Mouse (Mus musculus): ENCODE measurements around the gene Anp32e. TPM values are rescaled to one million over a fixed set of nuclear protein-coding genes. Genes with fewer than 3 reads are reported as not detected.
"Not testable (repeated sequence)": the region's sequence is repeated elsewhere in the genome, so short reads cannot be mapped to it uniquely, and the experiment has no call there.

Anp32e gene
- polyA plus RNA-seq, 1 experiment: 123 TPM

DNA sequence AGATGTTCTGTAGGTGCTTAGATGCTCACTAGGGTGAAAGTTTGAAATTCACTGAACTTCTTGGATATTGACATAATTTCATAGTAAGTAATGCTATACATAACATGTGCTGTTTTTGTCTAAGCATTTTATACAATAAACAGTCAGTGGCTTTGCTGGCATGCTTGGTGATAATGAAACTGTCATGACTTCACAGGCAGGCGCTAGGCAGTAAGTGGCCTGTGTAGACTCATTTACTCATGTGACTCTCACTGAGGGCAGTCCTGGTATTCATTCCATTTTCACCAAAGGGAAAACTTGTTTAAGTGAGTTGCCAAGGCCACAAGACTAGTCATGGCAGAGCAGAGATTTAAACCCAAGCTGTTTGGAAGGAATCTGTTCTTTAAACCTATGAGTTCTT lies 40.2 kb downstream of the Anp32e start:
- DNase-seq (ENCODE audit: extremely low spot score in 1 of 2, low spot score in 1 of 2): no peak

DNA sequence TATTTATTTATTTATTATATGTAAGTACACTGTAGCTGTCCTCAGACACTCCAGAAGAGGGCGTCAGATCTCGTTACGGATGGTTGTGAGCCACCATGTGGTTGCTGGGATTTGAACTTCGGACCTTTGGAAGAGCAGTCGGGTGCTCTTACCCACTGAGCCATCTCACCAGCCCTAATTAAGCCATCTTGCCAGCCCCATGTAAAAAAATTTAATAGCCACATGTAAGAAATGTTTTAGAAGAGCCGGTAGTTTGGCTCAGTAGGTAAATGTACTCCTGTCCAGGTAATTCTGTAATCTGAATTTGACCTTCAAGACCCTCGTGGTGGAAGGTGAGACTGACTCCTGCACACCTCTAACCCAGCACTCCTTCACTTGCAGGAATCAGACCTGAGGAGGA lies 41.6 kb downstream of the Anp32e start:
- not testable (repeated sequence) for DNase-seq (ENCODE audit: extremely low spot score in 1 of 2, low spot score in 1 of 2)

DNA sequence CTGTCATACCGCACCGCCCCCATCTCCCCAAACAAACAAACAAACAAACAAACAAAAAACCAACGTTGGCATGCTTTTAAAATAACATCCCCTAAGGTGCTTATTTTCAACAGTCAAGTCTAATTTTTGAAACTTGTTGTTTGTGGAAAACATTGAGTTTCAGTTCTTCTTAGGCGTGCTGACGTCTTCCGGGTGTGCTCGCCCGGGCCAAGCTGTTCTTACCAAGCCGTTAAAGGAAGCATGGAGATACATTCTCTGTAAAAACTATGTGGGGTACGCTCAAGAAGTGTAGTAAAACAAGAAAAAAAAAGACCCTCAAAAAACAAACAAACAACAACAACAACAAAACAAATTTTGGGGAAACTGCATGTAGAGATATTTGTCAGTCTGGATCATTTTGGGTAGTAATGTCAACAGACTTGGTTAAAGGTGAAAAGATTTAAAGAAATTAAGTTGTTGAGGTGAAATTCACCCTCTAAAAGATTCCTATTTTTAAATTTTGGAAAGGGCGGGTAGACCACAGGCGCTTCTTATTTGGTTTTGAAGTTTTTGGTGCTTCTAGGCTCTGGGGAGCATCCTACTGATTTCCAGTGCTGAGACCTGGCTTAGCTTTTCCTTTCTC lies 43.3 kb downstream of the Anp32e start:
- DNase-seq (ENCODE audit: extremely low spot score in 1 of 2, low spot score in 1 of 2): no peak

DNA sequence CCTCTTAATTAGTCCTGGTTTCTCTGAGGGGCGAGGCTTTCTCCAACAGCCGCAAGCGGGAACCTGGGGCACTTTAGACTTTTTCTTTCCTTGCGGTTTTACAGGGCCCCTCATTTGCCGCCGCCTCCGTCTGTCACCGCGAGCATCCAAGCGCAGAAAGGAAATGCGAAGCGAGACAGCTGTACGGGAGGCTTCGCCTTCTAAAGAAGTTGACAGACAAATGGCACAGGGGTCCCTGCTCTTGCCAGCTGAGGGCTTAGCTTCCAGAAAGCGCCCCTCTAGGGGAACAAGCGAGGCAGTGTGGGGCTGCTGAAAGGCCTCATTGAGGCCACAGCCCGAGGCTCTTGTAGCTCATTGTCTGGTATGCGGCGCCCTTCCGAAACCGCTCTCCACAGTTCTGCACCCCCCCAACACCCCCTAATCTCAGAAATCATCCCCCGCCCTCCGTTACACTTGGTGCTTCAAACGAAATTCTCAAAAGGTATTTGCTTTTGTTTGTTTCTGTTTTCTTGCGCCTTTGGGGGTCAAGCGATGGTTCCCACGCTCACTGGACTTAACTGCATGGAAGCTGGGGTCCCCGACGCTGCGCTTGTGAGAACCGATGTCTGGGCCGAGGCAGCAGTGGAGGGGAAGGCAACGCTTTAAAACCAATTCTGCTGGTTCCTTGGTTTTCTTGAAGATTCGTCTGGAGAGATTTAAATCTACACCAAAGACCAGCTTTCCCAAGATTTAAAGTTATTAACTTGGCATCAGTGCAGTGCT lies 44.0 kb downstream of the Anp32e start:
- DNase-seq (ENCODE audit: extremely low spot score in 1 of 2, low spot score in 1 of 2): peak in 1 of 2 experiments; percentile 42

DNA sequence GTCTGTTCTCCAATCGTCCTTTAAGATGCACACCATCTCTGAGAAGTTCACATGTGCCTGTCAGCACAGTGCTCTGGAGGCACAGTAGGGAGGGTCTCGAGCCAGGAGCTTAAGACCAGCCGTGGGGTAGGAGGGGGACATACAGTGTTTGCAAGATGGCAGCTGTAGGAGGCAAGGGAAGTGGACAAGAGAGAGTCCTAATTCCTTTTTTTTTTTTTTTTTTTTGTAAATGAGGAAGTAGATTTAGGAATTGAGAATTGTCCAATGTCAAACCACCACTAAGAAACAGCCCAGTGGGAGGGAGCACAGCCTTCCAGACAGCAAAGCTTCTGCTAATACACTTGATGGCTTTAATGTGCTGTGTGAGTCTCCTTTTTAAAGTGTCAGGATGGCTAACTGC lies 48.0 kb downstream of the Anp32e start:
- no peak for DNase-seq (ENCODE audit: extremely low spot score in 1 of 2, low spot score in 1 of 2)

DNA sequence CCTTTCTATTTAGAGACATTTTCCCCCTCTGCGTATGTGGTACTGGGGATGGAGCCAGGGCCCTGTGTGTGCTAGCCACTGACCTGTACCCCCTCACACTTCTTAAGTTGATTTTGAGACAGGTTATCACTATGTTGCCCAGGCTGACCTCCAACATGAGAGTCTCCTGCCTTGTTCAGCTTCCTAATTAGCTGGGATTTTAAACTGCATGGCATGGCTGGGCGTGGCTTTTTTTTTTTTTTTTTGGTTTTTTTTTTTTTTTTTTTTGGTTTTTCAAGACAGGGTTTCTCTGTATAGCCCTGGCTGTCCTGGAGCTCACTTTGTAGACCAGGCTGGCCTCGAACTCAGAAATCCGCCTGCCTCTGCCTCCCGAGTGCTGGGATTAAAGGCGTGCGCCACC lies 48.5 kb downstream of the Anp32e start:
- DNase-seq (ENCODE audit: extremely low spot score in 1 of 2, low spot score in 1 of 2): not testable (repeated sequence)

DNA sequence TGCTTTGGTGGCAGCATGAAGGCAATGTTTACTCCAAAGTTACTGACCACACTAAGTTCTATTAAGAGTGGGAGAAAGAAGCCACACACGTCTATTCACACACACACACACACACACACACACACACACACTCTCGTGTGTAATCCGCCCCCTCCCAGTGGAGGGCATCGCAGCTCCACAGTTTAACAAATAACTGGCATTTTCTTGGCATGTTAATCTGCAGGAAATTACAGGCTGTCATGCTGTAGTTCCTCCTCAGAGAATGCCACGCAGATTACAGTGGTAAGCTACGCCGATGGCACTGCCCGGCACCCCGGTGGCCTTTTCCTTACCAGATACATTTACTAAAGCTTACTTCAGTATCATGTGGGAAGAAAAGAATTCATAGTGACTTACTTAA lies 49.2 kb downstream of the Anp32e start:
- DNase-seq (ENCODE audit: extremely low spot score in 1 of 2, low spot score in 1 of 2): no peak

DNA sequence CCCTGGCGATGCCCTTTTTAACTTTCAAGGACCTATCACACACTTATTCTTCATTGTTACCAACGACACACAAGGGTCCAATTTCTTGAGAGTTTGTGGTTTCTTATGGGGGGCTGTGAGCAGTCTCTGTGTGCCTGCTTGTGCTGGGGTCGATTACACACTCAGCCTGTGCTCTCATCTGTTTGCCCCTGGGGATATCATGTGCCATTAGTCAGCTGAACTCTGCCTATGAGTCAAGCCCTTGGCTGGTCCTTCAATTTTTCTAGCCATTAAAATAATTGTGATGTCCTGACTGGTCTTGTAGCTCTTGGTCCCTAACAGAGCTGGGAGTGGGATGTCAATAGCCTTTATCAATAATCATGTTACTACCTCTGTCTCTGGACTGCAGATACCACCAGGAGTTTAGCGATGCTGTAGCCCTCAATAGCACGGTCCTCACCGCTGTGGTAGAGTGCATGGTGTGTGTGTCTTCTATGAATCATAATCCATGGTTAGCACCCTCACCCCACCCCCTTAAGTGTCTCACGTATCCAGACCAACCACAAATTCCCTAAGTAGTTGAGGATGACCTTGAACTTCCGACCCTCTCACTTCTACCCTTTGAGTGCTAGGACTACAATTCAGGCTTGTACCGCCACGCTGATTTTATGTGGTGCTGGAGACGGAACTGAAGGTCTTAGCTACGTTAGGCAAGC lies 51.4 kb downstream of the Anp32e start:
- DNase-seq (ENCODE audit: extremely low spot score in 1 of 2, low spot score in 1 of 2): no peak

DNA sequence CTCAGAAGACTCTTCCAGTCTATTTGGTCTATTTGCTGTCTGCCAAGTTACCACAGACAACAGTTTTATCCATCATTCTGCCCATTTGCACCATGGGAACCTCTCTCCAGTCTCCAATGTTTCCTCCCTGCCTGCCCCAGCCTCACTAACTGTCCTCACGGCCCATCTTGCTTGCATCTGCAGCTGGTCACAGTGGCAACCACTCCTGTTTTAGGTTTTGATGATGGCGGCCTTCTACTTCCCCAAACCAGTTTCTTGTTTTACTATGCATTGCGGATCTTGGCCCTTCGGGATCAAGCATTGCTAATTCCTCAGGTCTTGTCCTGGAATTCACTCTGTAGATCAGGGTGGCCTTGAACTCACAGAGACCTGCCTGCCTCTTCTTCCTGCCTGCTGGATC lies 53.1 kb downstream of the Anp32e start:
- no peak for DNase-seq (ENCODE audit: extremely low spot score in 1 of 2, low spot score in 1 of 2)

DNA sequence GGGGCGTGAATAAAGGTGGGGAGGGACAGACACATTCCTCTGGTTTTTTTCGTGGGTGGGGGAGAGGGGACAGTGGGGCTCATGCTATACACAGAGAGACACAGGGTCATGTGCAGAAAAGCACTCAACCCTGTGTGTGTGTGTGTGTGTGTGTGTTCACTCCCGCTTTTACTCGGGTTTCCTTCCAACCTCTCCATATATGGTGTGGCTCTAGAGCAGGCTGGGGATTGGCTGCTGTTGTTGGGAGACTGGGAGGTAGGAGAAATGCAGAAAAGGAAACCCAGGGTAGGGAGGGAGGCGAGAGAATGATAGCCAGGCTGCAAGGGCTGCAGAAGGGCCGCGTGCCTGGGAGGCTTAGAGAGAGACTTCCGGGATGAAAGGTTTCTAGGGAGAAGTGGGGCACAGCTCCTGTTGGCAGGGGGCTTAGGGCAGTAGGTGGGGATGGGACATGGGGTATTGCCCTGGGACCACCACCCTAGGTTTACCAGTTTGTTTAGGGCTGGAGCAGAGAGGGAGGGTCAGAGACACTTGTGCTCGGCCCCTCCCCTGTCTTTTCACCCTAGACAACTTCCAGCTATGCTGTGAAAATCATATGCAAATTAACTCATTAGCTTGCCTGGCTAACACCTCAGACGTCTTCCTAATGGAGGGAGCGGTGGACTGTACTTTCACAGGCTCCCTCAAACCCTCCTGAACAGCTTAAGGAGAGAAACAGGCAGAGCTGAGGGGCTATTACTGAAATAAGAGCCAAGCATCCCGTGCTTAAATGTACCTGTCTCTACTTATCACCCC lies 56.4 kb downstream of the Anp32e start:
- peak in 1 of 2 experiments; percentile 78 for DNase-seq (ENCODE audit: extremely low spot score in 1 of 2, low spot score in 1 of 2)

DNA sequence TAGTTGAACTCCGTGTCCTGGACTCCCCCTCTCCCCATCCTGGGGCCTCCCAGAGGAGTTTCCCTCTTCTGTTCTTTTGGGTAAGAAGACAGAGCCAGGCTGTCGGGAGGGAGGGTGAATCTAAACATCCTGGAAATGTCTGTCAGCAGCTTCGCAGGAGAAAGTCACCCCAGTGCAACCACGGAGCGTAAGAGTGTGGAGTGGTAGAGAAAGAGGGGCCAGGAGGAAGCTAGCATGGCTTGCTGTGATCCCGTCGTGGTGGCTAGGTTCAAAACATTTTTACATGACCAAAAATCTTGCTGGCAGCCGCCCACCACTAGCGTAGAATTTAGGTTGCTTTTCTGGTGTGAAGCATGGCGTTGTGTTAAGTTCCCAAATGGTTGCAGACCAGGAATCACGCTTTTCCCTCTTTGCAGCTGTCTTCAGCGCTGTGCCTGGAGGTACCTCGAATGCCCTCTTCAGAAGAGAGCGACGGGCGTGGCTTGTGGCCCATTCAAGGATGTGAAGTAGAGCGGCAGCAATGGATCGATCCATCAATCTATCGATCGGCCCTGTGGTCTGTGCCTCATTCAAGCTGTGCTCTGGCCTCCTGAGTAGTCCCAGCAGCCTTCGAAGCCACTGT lies 57.1 kb downstream of the Anp32e start:
- peak; percentile 77 to 84 for DNase-seq (ENCODE audit: extremely low spot score in 1 of 2, low spot score in 1 of 2)

DNA sequence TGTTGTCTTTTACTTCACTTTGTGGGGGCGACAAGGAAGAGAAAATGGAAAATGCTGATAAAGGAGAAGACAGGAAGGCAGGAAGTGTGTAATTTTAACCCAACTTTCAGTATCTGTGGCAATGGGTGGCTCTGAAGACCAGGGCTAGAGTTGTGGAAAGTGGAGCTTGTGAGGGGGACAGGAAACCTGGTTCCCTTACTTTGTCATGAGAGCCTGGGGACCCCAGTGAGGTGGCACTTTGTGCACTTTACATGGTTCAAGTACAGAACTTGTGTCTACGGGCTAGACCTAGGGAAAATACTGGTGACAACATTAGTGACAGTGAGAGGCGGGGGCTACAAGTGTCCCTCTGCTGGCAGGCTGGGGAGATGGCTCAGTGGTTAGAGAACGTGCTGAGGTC lies 57.9 kb downstream of the Anp32e start:
- no peak for DNase-seq (ENCODE audit: extremely low spot score in 1 of 2, low spot score in 1 of 2)

DNA sequence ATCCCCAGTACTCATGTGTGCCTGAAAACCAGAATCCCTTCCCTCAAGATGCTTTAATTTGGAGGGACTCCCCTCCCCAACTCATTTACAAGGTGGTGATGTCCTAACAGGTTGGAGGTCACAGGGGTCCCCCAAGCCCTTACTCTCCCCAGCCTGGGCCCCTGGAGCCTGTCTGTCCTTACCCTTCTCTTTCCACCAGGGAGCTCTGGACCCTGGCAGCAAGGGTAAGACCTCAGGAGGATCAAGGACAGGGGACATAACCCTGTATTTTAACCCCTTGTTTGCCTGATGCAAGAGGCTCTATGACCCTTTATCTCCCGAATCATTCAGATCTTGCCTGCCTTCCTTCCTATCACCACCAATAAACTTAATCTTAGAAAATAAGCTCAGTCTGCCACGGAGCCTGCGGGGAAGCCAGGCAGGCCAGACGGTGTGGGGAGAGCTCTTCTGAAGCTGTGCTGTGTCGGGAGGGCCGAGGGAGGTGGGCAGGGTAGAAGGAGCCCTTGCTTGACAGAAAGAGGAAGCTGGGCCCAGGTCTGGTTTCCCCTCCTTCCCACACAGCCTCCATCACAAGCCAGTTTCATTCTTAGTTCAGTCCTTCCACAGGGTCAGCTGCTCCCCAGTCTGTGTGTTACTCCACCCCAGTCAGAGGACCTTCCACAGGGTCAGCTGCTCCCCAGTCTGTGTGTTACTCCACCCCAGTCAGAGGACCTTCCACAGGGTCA lies 58.5 kb downstream of the Anp32e start:
- no peak for DNase-seq (ENCODE audit: extremely low spot score in 1 of 2, low spot score in 1 of 2)

DNA sequence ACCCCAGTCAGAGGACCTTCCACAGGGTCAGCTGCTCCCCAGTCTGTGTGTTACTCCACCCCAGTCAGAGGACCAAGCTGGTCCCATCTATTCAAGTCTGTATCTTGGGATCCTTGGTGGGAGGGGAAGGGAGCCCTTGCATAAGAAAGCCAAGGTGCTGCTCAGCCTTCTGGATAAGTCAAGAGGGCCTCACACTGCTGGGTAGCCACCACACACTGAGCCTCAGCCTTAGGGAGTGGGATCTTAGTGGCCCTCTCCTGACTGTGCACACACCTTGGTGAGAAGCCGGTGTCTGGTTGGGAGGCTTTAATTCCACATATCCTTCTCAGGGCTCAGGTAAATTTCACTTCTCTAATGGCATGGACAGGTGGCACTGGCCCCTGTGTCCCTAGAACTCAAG lies 59.1 kb downstream of the Anp32e start:
- DNase-seq (ENCODE audit: extremely low spot score in 1 of 2, low spot score in 1 of 2): no peak

DNA sequence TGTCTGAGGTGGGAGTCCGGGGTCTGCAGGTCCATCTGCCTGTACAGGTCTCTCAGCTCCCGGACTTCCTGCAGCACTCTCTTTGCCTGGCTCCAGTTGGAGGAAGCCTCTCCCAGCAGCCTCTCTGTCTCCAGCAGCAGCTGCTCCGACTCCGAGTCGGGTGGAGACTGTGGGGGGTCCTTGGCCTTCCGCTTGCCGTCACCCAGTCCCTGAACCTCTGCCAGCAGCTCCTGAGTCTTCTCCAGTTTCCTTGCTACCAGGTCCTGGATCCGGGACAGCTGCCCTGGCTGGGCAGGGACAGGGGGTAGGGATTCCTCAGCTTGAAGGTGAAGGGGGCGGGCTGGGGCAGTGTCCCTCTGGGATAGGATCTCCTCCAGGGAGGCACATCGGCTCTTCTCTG lies 59.9 kb downstream of the Anp32e start:
- no peak for DNase-seq (ENCODE audit: extremely low spot score in 1 of 2, low spot score in 1 of 2)

DNA sequence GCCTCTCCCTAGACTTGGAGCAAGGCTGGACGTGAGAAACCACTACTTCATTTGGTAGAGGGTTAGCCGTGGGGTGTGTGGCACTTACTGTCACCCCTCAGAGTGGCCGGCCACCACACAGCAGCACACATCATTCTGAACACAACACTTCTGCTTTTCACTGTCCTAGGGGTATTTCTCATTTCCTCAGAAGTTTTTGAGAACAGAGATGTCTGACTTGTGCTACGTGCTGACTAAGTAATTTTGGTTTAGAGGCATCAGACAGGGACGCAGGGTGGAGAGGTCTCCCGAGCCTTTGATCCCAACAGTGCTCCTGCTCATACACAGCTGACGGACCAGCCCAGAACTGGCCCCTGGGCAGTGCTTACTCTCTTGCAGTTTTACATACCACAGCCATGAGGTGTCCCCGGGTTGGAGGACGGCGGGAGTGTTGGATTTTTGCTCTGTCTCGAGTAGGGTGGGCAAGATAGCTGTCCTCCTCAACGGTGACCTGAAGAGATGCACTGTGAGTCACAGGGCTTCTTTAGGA lies 61.4 kb downstream of the Anp32e start:
- no peak for DNase-seq (ENCODE audit: extremely low spot score in 1 of 2, low spot score in 1 of 2)

DNA sequence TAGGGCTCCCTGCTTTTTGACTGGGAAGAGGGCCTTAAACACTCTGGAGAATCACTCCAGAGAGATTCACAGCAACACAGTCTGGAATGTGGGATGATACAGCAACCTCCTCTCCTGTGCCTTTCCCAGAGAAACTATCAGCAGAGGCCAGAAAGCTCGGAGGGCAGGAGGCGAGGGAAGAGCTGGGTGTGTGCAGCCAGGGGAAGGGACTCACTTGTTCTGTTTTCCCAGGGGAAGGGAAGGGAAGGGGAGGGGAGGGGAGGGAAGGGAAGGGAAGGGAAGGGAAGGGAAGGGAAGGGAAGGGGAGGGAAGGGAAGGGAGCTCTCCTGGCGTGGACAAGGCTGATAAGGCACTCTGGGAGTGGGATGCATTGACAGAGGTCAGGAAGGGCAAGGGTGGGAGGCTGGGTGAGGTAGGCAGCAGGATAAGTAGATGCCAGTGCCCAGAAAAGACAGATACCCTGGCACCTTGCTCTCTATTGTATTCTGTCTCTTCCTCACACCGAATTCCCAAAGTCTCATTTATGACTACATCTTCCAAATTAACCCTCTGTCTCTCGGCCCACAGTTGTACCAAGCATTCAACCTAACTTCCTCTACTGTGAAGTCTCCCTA lies 64.1 kb downstream of the Anp32e start:
- no peak for DNase-seq (ENCODE audit: extremely low spot score in 1 of 2, low spot score in 1 of 2)

DNA sequence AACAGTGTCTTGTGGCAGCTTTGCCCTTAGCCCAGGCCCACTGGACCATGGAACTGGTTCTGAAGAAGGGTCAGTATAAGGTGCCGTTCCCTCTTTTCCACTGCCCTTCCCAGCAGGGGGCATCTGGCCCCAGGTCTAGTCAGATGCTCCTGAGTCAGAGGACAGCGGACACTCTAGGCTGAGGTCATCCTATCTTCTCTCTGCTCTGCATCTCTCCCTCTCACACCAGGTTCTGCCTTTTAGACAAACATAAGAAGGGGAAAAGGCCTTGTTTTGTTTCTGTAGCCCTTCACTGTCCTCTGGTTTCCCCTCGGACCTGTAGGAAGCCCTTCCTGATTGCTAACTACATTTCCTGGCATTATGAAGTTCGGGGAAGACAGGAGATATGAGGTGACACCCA lies 64.8 kb downstream of the Anp32e start:
- no peak for DNase-seq (ENCODE audit: extremely low spot score in 1 of 2, low spot score in 1 of 2)

DNA sequence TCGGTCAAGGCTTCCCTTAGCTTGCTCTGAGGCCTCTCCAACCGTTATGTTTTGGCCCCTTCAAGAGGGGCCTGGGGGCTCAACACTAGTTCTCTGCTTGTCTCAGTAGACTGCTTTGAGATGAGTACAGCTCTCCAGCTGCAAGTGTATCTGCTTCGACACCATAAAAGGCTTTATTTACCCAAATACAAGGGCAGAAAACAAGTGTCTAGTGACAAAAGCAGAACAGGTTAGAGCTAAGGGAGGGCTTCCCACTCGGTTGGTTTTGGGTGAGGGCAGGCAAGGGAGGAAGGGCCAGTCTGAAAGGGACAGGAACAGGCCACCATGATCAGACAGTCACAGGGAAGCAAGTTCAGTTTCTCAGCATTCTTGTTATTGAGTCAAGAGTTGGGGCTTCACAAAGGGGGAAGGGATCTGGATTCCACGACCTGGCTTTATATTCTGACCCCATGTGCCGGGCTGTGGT lies 65.4 kb downstream of the Anp32e start:
- DNase-seq (ENCODE audit: extremely low spot score in 1 of 2, low spot score in 1 of 2): no peak

All from frontal cortex, adult 2 months (tissue).